Mouse (Mus musculus): ENCODE measurements at regions not wholly inside any gene's neighbourhood (a gene's known extent, or its start where the extent isn't known, plus 50 kb on each side); places are given as distances from the start of the nearest gene placed in this dataset.
"Not testable (repeated sequence)": the region's sequence is repeated elsewhere in the genome, so short reads cannot be mapped to it uniquely, and the experiment has no call there.

DNA sequence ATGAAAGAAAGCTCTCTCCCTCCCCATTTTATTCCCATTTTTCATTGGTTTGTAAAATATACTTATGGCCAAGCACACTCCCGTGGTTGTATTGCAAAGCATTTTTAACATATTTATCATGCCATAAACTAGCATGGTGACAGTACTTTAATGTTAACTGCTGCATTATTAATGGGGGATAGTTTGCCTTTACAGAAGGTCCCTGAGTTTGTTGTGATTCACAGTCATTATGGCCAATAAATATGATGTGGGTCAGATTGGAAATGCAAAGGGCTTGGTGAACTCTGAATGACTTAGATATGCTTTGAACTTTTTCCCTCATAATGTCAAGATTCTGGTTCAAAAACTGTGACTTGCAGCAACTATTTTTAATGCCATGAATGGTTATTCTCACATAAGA is 157.1 kb downstream of the Fam174a start:
- DNase-seq (ENCODE audit: low spot score) (no peak), ATAC-seq (ENCODE audit: extremely low read depth, insufficient number of reproducible peaks, low FRiP score, poor library complexity, severe bottlenecking) (no peak)
- H3K4me1 ChIP-seq (ENCODE audit: insufficient read depth, low read depth, low read length) = peaks cover 6% of the 10 kb centered on the region
- no peaks in the 10 kb centered on the region for H3K9me3 ChIP-seq (replicated peaks)
- H3K27me3 ChIP-seq (ENCODE audit: insufficient read depth, low read length) = no peaks in the 10 kb centered on the region
- TF ChIP-seq GATA2 (IDR thresholded peaks at IDR 0.05; ENCODE audit: borderline replicate concordance, low read depth, low read length) = no peak
- TF ChIP-seq GATA1 (IDR thresholded peaks at IDR 0.05; ENCODE audit: borderline replicate concordance, low read length) = no peak
- TF ChIP-seq POLR2AphosphoS5 (IDR thresholded peaks at IDR 0.05; ENCODE audit: insufficient replicate concordance, low read depth, low read length) = no peak
- no peak for TF ChIP-seq TAL1 (conservative IDR thresholded peaks at IDR 0.05; ENCODE audit: low read depth, low read length)
- TF ChIP-seq CTCF (IDR thresholded peaks at IDR 0.05; ENCODE audit: low read depth, low read length) = no peak
- no peak overlapping the region for H3K4me3 ChIP-seq (ENCODE audit: low read depth, low read length)
- H3K36me3 ChIP-seq (replicated peaks) = no peaks in the 10 kb centered on the region

- H3K27me3 ChIP-seq (ENCODE audit: insufficient read depth, low read length) = no peaks in the 10 kb centered on the region
- H3K36me3 ChIP-seq (replicated peaks) = no peaks in the 10 kb centered on the region
- ATAC-seq (ENCODE audit: extremely low read depth, insufficient number of reproducible peaks, low FRiP score, poor library complexity, severe bottlenecking) (no peak), DNase-seq (ENCODE audit: low spot score) (no peak)
- no peak overlapping the region for H3K4me3 ChIP-seq (ENCODE audit: low read depth, low read length)
- TF ChIP-seq TAL1 (conservative IDR thresholded peaks at IDR 0.05; ENCODE audit: low read depth, low read length) = no peak
- TF ChIP-seq CTCF (IDR thresholded peaks at IDR 0.05; ENCODE audit: low read depth, low read length) = no peak
- TF ChIP-seq GATA1 (IDR thresholded peaks at IDR 0.05; ENCODE audit: borderline replicate concordance, low read length) = no peak
- no peak for TF ChIP-seq POLR2AphosphoS5 (IDR thresholded peaks at IDR 0.05; ENCODE audit: insufficient replicate concordance, low read depth, low read length)
- TF ChIP-seq GATA2 (IDR thresholded peaks at IDR 0.05; ENCODE audit: borderline replicate concordance, low read depth, low read length) = no peak
- no peaks in the 10 kb centered on the region for H3K9me3 ChIP-seq (replicated peaks)
- no peaks in the 10 kb centered on the region for H3K4me1 ChIP-seq (ENCODE audit: insufficient read depth, low read depth, low read length)
These were observed 174.4 kb downstream of the St8sia4 start for GRCm38 (mm10) chr1:95493004-95493403.

GRCm38 (mm10) chr1:95500671-95501070 is 166.7 kb downstream of the St8sia4 start:
- H3K36me3 ChIP-seq (replicated peaks); H3K27me3 ChIP-seq (ENCODE audit: insufficient read depth, low read length); H3K4me1 ChIP-seq (ENCODE audit: insufficient read depth, low read depth, low read length); ATAC-seq (ENCODE audit: extremely low read depth, insufficient number of reproducible peaks, low FRiP score, poor library complexity, severe bottlenecking); H3K9me3 ChIP-seq (replicated peaks); DNase-seq (ENCODE audit: low spot score); H3K4me3 ChIP-seq (ENCODE audit: low read depth, low read length): not testable (repeated sequence)

DNA sequence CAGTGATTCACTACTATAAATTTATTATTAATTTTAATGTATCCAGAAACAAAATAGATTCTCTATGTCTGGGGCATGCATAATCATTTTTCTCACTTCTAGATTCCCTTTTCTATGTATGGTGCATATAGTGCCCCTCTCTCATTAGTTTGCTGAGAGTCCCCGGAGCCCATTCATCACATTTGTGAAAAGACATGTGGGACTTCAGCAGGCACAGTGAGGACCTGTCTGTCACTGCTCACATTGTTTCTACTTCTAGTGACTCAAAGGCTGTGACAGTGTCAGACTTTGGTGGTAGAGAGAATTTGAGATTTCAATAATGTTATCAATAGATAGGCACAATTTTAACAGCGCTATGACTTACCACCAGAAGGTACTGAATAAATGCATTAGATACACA is 158.7 kb downstream of the St8sia4 start:
- peaks cover 4% of the 10 kb centered on the region; the same call in 1 of the 2 replicates for H3K27me3 ChIP-seq (ENCODE audit: insufficient read depth, low read length)
- H3K4me1 ChIP-seq (ENCODE audit: insufficient read depth, low read depth, low read length) = no peaks in the 10 kb centered on the region
- DNase-seq (ENCODE audit: low spot score) (no peak), ATAC-seq (ENCODE audit: extremely low read depth, insufficient number of reproducible peaks, low FRiP score, poor library complexity, severe bottlenecking) (no peak)
- no peaks in the 10 kb centered on the region for H3K9me3 ChIP-seq (replicated peaks)
- no peaks in the 10 kb centered on the region for H3K36me3 ChIP-seq (replicated peaks)
- TF ChIP-seq POLR2AphosphoS5 (IDR thresholded peaks at IDR 0.05; ENCODE audit: insufficient replicate concordance, low read depth, low read length) (no peak), GATA2 (IDR thresholded peaks at IDR 0.05; ENCODE audit: borderline replicate concordance, low read depth, low read length) (no peak), TAL1 (conservative IDR thresholded peaks at IDR 0.05; ENCODE audit: low read depth, low read length) (no peak), CTCF (IDR thresholded peaks at IDR 0.05; ENCODE audit: low read depth, low read length) (no peak), GATA1 (IDR thresholded peaks at IDR 0.05; ENCODE audit: borderline replicate concordance, low read length) (no peak)
- H3K4me3 ChIP-seq (ENCODE audit: low read depth, low read length) = no peak overlapping the region

- TF ChIP-seq GATA1 (IDR thresholded peaks at IDR 0.05; ENCODE audit: borderline replicate concordance, low read length) (no peak), TAL1 (conservative IDR thresholded peaks at IDR 0.05; ENCODE audit: low read depth, low read length) (no peak), CTCF (IDR thresholded peaks at IDR 0.05; ENCODE audit: low read depth, low read length) (no peak), GATA2 (IDR thresholded peaks at IDR 0.05; ENCODE audit: borderline replicate concordance, low read depth, low read length) (no peak), POLR2AphosphoS5 (IDR thresholded peaks at IDR 0.05; ENCODE audit: insufficient replicate concordance, low read depth, low read length) (no peak)
- DNase-seq (ENCODE audit: low spot score) = no peak
- H3K36me3 ChIP-seq (replicated peaks) = no peaks in the 10 kb centered on the region
These were observed 138.6 kb downstream of the St8sia4 start for GRCm38 (mm10) chr1:95528726-95529125.

GRCm38 (mm10) chr1:95531017-95531416 is 136.4 kb downstream of the St8sia4 start:
- Histone ChIP-seq H3K36me3 (replicated peaks) (no peaks in the 10 kb centered on the region), H3K4me1 (ENCODE audit: insufficient read depth, low read depth, low read length) (no peaks in the 10 kb centered on the region; the same call in 1 of the 2 replicates), H3K4me3 (ENCODE audit: low read depth, low read length) (no peak overlapping the region), H3K27me3 (ENCODE audit: insufficient read depth, low read length) (peaks cover 4% of the 10 kb centered on the region), H3K9me3 (replicated peaks) (no peaks in the 10 kb centered on the region)
- DNase-seq (ENCODE audit: low spot score) = no peak
- TF ChIP-seq GATA2 (IDR thresholded peaks at IDR 0.05; ENCODE audit: borderline replicate concordance, low read depth, low read length) (no peak), TAL1 (conservative IDR thresholded peaks at IDR 0.05; ENCODE audit: low read depth, low read length) (no peak), GATA1 (IDR thresholded peaks at IDR 0.05; ENCODE audit: borderline replicate concordance, low read length) (no peak), CTCF (IDR thresholded peaks at IDR 0.05; ENCODE audit: low read depth, low read length) (no peak), POLR2AphosphoS5 (IDR thresholded peaks at IDR 0.05; ENCODE audit: insufficient replicate concordance, low read depth, low read length) (no peak)
- ATAC-seq (ENCODE audit: extremely low read depth, insufficient number of reproducible peaks, low FRiP score, poor library complexity, severe bottlenecking) = no peak

More at GRCm38 (mm10) chr1:95528726-95529125, 138.6 kb downstream of the St8sia4 start:
- Histone ChIP-seq H3K9me3 (replicated peaks) (no peaks in the 10 kb centered on the region), H3K27me3 (ENCODE audit: insufficient read depth, low read length) (peaks cover 4% of the 10 kb centered on the region), H3K4me3 (ENCODE audit: low read depth, low read length) (no peak overlapping the region), H3K4me1 (ENCODE audit: insufficient read depth, low read depth, low read length) (no peaks in the 10 kb centered on the region; the same call in 1 of the 2 replicates)
- ATAC-seq (ENCODE audit: extremely low read depth, insufficient number of reproducible peaks, low FRiP score, poor library complexity, severe bottlenecking) = no peak

Data from G1E (cell line).